Mouse (Mus musculus): ENCODE measurements around the gene Mpc2. TPM values are rescaled to one million over a fixed set of nuclear protein-coding genes. Genes with fewer than 3 reads are reported as not detected.

Mpc2 gene
- polyA plus RNA-seq, 1 experiment from 2014 or later: 187 TPM

DNA sequence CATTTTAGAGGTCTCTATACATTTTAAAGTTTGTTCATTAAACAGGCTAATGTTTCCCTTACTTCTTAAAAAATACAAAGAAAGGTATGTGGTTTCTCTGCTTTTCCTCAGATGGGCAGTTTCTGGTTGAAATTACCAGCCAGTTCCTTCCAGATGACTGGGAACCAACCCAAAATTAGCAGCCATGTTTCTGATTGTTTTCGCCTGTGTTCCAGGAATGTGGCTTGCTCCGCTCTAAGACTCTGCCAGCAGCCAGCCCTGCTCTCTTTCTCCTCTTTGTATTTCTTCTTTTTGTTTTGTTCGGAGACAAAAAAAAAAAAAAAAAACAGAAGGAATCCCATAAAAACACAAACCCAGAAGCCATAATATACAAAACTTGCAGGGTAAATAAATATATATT, 38.4 kb downstream of the Mpc2 start:
- in situ Hi-C loops (cut with MboI; ENCODE audit: low pct_unique_long_range_greater_than_20kb): loop anchor here (5.0 kb wide), 1 partner anchor 127 kb away; no protein-coding TSS in a partner anchor
- no peak for DNase-seq (ENCODE audit: low read depth, low spot score)
- ChIA-PET POLR2A (no interaction called here), CTCF (interaction anchor here (1.0 kb wide), 1 partner anchor 11 kb away, joined by 4 read pairs; no protein-coding TSS in a partner anchor)
- no peak for ATAC-seq
- H3K27me3 ChIP-seq: no peaks in the 10 kb centered on the region
- no peak for TF ChIP-seq CTCF (IDR thresholded peaks at IDR 0.05)

- no peak for DNase-seq (ENCODE audit: low read depth, low spot score)
- in situ Hi-C loops (cut with MboI; ENCODE audit: low pct_unique_long_range_greater_than_20kb): no loop called here
- ChIA-PET POLR2A (interaction anchor here (1.3 kb wide), 1 partner anchor 42 kb away, joined by 3 read pairs; no protein-coding TSS in a partner anchor), CTCF (interaction anchor here (0.7 to 3.3 kb wide), 11 partner anchors 10 to 149 kb away, joined by 3 to 9 read pairs (median 3); partner anchors contain the start of genes Dcaf6 and Mpc2)
- TF ChIP-seq CTCF (IDR thresholded peaks at IDR 0.05): peak; percentile 85
- no peaks in the 10 kb centered on the region for H3K27me3 ChIP-seq
- ATAC-seq: peak; percentile 83
Measured at GRCm38 (mm10) chr1:165503307-165504024, 43.0 kb downstream of the Mpc2 start.

DNA sequence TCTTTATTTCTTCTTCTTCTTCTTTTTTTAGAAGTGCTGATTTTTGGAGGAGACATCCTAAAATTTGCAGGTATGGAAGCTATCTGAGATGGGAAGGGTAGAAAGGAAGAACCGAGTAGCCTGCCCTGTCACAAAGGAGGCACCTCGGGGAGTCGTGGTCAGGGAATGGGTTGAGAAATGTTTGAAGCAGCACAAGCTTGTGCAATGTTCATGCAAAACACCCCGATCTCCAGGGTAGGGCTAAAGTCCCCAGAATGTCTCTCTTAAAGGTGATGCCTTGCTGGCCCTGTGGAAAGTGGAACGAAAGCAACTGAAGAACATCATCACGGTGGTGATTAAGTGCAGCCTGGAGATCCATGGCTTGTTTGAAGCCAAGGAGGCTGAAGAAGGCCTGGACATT, 45.9 kb downstream of the Mpc2 start:
- no peaks in the 10 kb centered on the region for H3K27me3 ChIP-seq
- CTCF ChIA-PET: no interaction called here
- ATAC-seq (no peak), DNase-seq (ENCODE audit: low read depth, low spot score) (no peak)
- no peak for TF ChIP-seq CTCF (IDR thresholded peaks at IDR 0.05)
- in situ Hi-C loops (cut with MboI; ENCODE audit: low pct_unique_long_range_greater_than_20kb): no loop called here
- POLR2A ChIA-PET: no interaction called here

DNA sequence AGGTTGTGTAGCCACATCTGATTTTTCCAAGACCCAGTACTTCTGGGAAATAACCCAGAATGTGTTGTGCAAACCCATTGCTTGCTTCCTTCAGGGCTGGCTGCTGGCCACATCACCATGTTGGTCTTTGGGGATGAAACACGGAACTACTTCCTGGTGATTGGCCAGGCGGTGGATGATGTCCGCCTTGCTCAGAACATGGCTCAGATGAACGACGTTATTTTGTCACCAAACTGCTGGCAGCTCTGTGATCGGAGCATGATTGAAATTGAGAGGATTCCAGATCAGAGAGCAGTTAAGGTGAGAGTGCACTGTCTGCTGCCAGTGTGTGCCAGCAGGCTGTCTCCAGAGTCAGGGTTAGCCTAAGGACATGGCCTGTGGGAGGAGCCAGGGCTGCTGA, 49.7 kb downstream of the Mpc2 start:
- TF ChIP-seq CTCF (IDR thresholded peaks at IDR 0.05): no peak
- POLR2A ChIA-PET: no interaction called here
- no peak for DNase-seq (ENCODE audit: low read depth, low spot score)
- CTCF ChIA-PET: no interaction called here
- no peak for ATAC-seq
- in situ Hi-C loops (cut with MboI; ENCODE audit: low pct_unique_long_range_greater_than_20kb): no loop called here
- peaks cover 2% of the 10 kb centered on the region for H3K27me3 ChIP-seq

DNA sequence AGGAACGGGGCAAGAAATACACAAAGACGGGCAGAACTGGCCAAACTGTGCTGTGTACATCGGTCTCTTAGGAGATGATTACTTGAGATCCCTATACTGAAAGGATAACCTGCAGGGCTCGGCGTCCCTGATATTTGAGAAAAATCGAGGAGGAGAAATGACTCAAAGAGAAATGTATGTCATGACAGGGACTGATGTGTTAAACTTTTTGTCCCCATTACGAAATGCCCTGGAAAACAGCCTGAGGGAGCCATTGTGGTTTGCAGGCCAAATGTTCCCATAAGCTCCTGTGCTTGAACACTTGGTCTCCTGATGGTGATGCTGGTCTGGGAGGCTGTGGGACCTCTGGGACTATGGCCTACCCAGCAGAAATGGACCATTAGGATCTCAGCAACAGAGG, 60.3 kb downstream of the Mpc2 start:
- in situ Hi-C loops (cut with MboI; ENCODE audit: low pct_unique_long_range_greater_than_20kb): no loop called here
- no peak for ATAC-seq
- no peaks in the 10 kb centered on the region for H3K27me3 ChIP-seq
- ChIA-PET CTCF (no interaction called here), POLR2A (no interaction called here)
- DNase-seq (ENCODE audit: low read depth, low spot score): no peak
- no peak for TF ChIP-seq CTCF (IDR thresholded peaks at IDR 0.05)

Other genes with a start within 250 kb of the Mpc2 start
- 72.6 TPM for gene Tiprl, start 223.6 kb upstream of the Mpc2 start, polyA plus RNA-seq (2021)
- gene Gpr161, start 164.8 kb upstream of the Mpc2 start, polyA plus RNA-seq (2021): 13.5 TPM
- gene Dcaf6, start 162 bp upstream of the Mpc2 start, polyA plus RNA-seq (2021): 55.8 TPM
- 0.15 TPM for gene Adcy10, start 24.5 kb downstream of the Mpc2 start, polyA plus RNA-seq (2021)
- 35.3 TPM for gene Mpzl1, start 173.9 kb downstream of the Mpc2 start, polyA plus RNA-seq (2021)
- 0.24 TPM for gene Rcsd1, start 249.1 kb downstream of the Mpc2 start, polyA plus RNA-seq (2021)